Mouse (Mus musculus): Measurements from ENCODE around the gene Rgs9bp.

- no peak for TF ChIP-seq POLR2A (IDR thresholded peaks at IDR 0.05; ENCODE audit: insufficient read depth, low read length)
- no peak for TF ChIP-seq EP300 (IDR thresholded peaks at IDR 0.05; ENCODE audit: insufficient read depth, low read depth, low read length)
- peak; percentile 66 for TF ChIP-seq CTCF (IDR thresholded peaks at IDR 0.05; ENCODE audit: low read depth, low read length)
Observed at GRCm38 (mm10) chr7:35582719-35583118, 2.7 kb downstream of the Rgs9bp start.

Data from ES-Bruce4 (cell line).